16 mouse cellular contexts compared by ENCODE assay signal in genomic region chr2:153470983-153471382, GRCm38 (mm10). TPM values are rescaled to one million over a fixed set of nuclear protein-coding genes. Genes with fewer than 3 reads are reported as not detected.
DNase-seq lines count a peak whose midpoint lies in the region; ATAC-seq and TF ChIP-seq lines count a peak whose summit lies in the region.
"Had no signal": no experiment of that assay in that cellular context is flagged by ENCODE, and none has a peak within 500 bp of the region (broad histone marks: within the 10 kb centered on the region; RNA-seq: fewer than 3 reads in every experiment).

No protein-coding gene starts in this region.

- H3K36me3 ChIP-seq in midbrain, postnatal 0 days (ENCODE audit: insufficient read depth, low read length): peaks cover 14% of the 10 kb centered on the region
- no peaks in the 10 kb centered on the region for H3K36me3 ChIP-seq in midbrain, embryonic 10.5 days
- no peaks in the 10 kb centered on the region for H3K36me3 ChIP-seq in kidney, postnatal 0 days (ENCODE audit: insufficient read depth, low read length)
- H3K36me3 ChIP-seq: heart, embryonic 15.5 days; intestine, embryonic 15.5 days had no signal

- no peak for TF ChIP-seq CTCF in midbrain, postnatal 0 days (IDR thresholded peaks at IDR 0.05)
- no peak for TF ChIP-seq CTCF in kidney, postnatal 0 days (IDR thresholded peaks at IDR 0.05; ENCODE audit: low read depth)

- no peak overlapping the region for H3K9ac ChIP-seq in midbrain, postnatal 0 days (replicated peaks; ENCODE audit: low read length, poor library complexity, severe bottlenecking)
- H3K9ac ChIP-seq in kidney, postnatal 0 days (ENCODE audit: low read depth, low read length): no peak overlapping the region
- H3K9ac ChIP-seq: heart, embryonic 15.5 days; intestine, embryonic 15.5 days; liver, embryonic 15.5 days had no signal

- no peak for DNase-seq in frontal cortex, adult 2 months (ENCODE audit: extremely low spot score in 1 of 2, low spot score in 1 of 2)
- peak; percentile 65 for DNase-seq in midbrain, postnatal 0 days (ENCODE audit: low spot score)
- no peak for DNase-seq in midbrain, embryonic 10.5 days (ENCODE audit: low spot score)
- no peak for DNase-seq in kidney, postnatal 0 days (ENCODE audit: low spot score)
- DNase-seq in skeletal muscle tissue, adult 2 months (ENCODE audit: low read depth, low spot score): peak; percentile 85
- DNase-seq in embryo, embryonic 9.5 days (ENCODE audit: extremely low spot score): no peak
- no peak for DNase-seq in embryo, embryonic 10 days (ENCODE audit: low spot score)

- H3K27me3 ChIP-seq in midbrain, postnatal 0 days (ENCODE audit: insufficient read depth, low read length): no peaks in the 10 kb centered on the region
- no peaks in the 10 kb centered on the region for H3K27me3 ChIP-seq in midbrain, embryonic 10.5 days (ENCODE audit: low read depth, poor library complexity, severe bottlenecking)
- H3K27me3 ChIP-seq in kidney, postnatal 0 days (ENCODE audit: insufficient read depth, low read length): no peaks in the 10 kb centered on the region
- H3K27me3 ChIP-seq: heart, embryonic 15.5 days; intestine, embryonic 15.5 days; liver, embryonic 15.5 days had no signal

- ATAC-seq in frontal cortex, adult (ENCODE audit: low TSS enrichment): 0 out of 2 replicates have a peak, but pooled peaks have one; percentile 14
- no peak for ATAC-seq in midbrain, postnatal 0 days (ENCODE audit: low FRiP score)
- no peak for ATAC-seq in kidney, postnatal 0 days (replicated peaks; ENCODE audit: low FRiP score, low read depth)
- ATAC-seq: CD4-positive, CD25-positive, alpha-beta regulatory T cell, adult 4 months; intestine, embryonic 15.5 days had no signal

- no peak overlapping the region for H3K4me2 ChIP-seq in midbrain, postnatal 0 days (ENCODE audit: low read depth, low read length, poor library complexity, severe bottlenecking)
- H3K4me2 ChIP-seq in kidney, postnatal 0 days (ENCODE audit: low read length): no peak overlapping the region
- H3K4me2 ChIP-seq: heart, embryonic 15.5 days; intestine, embryonic 15.5 days; liver, embryonic 15.5 days had no signal

- H3K4me1 ChIP-seq in midbrain, postnatal 0 days (ENCODE audit: insufficient read depth, low read length): no peaks in the 10 kb centered on the region
- peaks cover 50% of the 10 kb centered on the region for H3K4me1 ChIP-seq in midbrain, embryonic 10.5 days
- no peaks in the 10 kb centered on the region; the same call in 1 of the 2 replicates for H3K4me1 ChIP-seq in kidney, postnatal 0 days (replicated peaks; ENCODE audit: insufficient read depth, low read length)

- 28% methylated on average over 3 of the region's 3 CpGs for WGBS in midbrain, postnatal 0 days
- WGBS in midbrain, embryonic 10.5 days: 62% methylated on average over 3 of the region's 3 CpGs
- 40% methylated on average over 3 of the region's 3 CpGs for WGBS in kidney, postnatal 0 days

- H3K4me3 ChIP-seq in midbrain, postnatal 0 days (ENCODE audit: low read depth, low read length): no peak overlapping the region
- no peak overlapping the region for H3K4me3 ChIP-seq in midbrain, embryonic 10.5 days
- no peak overlapping the region for H3K4me3 ChIP-seq in kidney, postnatal 0 days (replicated peaks; ENCODE audit: low read depth, low read length)
- H3K4me3 ChIP-seq: heart, embryonic 15.5 days; intestine, embryonic 15.5 days; liver, embryonic 15.5 days had no signal

- H3K27ac ChIP-seq in midbrain, postnatal 0 days (ENCODE audit: low read depth, low read length): no peak overlapping the region
- no peak overlapping the region for H3K27ac ChIP-seq in midbrain, embryonic 10.5 days (replicated peaks)
- peak overlapping the region; percentile 67; the same call in 1 of the 2 replicates for H3K27ac ChIP-seq in kidney, postnatal 0 days
- H3K27ac ChIP-seq: intestine, embryonic 15.5 days; liver, embryonic 15.5 days had no signal

- no peaks in the 10 kb centered on the region for H3K9me3 ChIP-seq in midbrain, postnatal 0 days (ENCODE audit: low read length)
- H3K9me3 ChIP-seq in midbrain, embryonic 10.5 days (replicated peaks): no peaks in the 10 kb centered on the region
- no peaks in the 10 kb centered on the region for H3K9me3 ChIP-seq in kidney, postnatal 0 days (replicated peaks; ENCODE audit: low read length)
- H3K9me3 ChIP-seq: heart, embryonic 15.5 days; intestine, embryonic 15.5 days; liver, embryonic 15.5 days had no signal

RNA-seq across cellular contexts. Expression of gene 4930404H24Rik, which starts 21.6 kb away (rescaled TPM):
- polyA plus RNA-seq in frontal cortex, adult 2 months (2012; rRNA removed): not detected in 2 replicates
- not detected in 2 replicates for total RNA-seq in midbrain, postnatal 0 days (2014; rRNA removed)
- not detected in 2 replicates for polyA plus RNA-seq in midbrain, postnatal 0 days (2015; fragmentation: Nextera tagmentation; extraction: Ambion mirVana)
- polyA plus RNA-seq in midbrain, embryonic 10.5 days (2016; fragmentation: Nextera tagmentation; extraction: Ambion mirVana): not detected in 2 replicates
- polyA plus RNA-seq in kidney, postnatal 0 days (2015; fragmentation: Nextera tagmentation; extraction: Ambion mirVana): not detected in 2 replicates
- total RNA-seq: adrenal gland, adult 18-20 months; gastrocnemius, postnatal 36 days; megakaryocyte, adult 5-6 weeks had no signal
- polyA plus RNA-seq: CD4-positive, CD25-positive, alpha-beta regulatory T cell, adult 4 months; heart, embryonic 15.5 days; intestine, embryonic 15.5 days; liver, embryonic 15.5 days; small intestine, adult 2 months had no signal

RNA-seq across cellular contexts. Expression of gene Nol4l, which starts 58.8 kb away (rescaled TPM):
- polyA plus RNA-seq in frontal cortex, adult 2 months (2012; rRNA removed): 35.8 and 36.3 TPM in 2 replicates
- total RNA-seq in midbrain, postnatal 0 days (2014; rRNA removed): 73.1 and 97.7 TPM in 2 replicates
- 24.4 and 26.4 TPM in 2 replicates for polyA plus RNA-seq in midbrain, postnatal 0 days (2015; fragmentation: Nextera tagmentation; extraction: Ambion mirVana)
- polyA plus RNA-seq in midbrain, embryonic 10.5 days (2016; fragmentation: Nextera tagmentation; extraction: Ambion mirVana): 12.8 and 16.8 TPM in 2 replicates
- polyA plus RNA-seq in kidney, postnatal 0 days (2015; fragmentation: Nextera tagmentation; extraction: Ambion mirVana): 9.0 and 9.6 TPM in 2 replicates

Comparison
In these comparisons a context has a peak if more than half of its experiments do, and no peak if none do; other contexts are left out.
1. DNase-seq: peak in midbrain, postnatal 0 days (single experiment) and skeletal muscle tissue, adult 2 months (single experiment); none in frontal cortex, adult 2 months (0 of 2), midbrain, embryonic 10.5 days (single experiment), kidney, postnatal 0 days (single experiment), embryo, embryonic 9.5 days (single experiment) and embryo, embryonic 10 days (single experiment).